Mouse (Mus musculus): Measurements from ENCODE around the gene Il21r. TPM values are rescaled to one million over a fixed set of nuclear protein-coding genes. Genes with fewer than 3 reads are reported as not detected.

Gene Il21r
- polyA plus RNA-seq (2015; fragmentation: Nextera tagmentation; extraction: Ambion mirVana), result 0.15 and 0.17 TPM in 2 replicates

DNA sequence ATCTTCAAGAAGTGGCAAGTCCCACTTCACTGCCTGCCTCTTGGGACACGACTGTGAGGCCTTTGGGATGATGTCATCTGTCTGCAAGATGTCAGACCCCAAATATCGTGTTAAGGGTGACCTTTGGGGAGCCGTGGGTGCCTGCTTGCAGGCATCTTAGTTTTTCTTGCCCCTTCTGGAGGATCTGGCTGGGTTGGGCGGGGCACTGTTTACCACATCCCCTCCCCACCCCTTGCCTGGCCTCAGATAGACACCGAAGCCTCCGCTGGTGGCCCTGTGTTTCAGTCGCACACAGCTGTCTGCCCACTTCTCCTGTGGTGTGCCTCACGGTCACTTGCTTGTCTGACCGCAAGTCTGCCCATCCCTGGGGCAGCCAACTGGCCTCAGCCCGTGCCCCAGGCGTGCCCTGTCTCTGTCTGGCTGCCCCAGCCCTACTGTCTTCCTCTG is at the start of gene Il21r:
Il21r (plus strand) TSS at position 245 of the 447 bp plus-strand sequence.
- no peaks in the 10 kb centered on the region for H3K4me1 ChIP-seq
- no peaks in the 10 kb centered on the region for H3K27me3 ChIP-seq
- no peaks in the 10 kb centered on the region for H3K9me3 ChIP-seq
- WGBS, result 76% methylated on average over 11 of the region's 11 CpGs
- H3K27ac ChIP-seq (replicated peaks), result no peak within 1 kb of the TSS
- no peak within 1 kb of the TSS for H3K4me3 ChIP-seq
- H3K9ac ChIP-seq (replicated peaks), result no peak within 1 kb of the TSS
- ATAC-seq (replicated peaks), result no peak
- H3K36me3 ChIP-seq, result no peaks in the 10 kb centered on the region
- no peak within 1 kb of the TSS for H3K4me2 ChIP-seq (replicated peaks)

DNA sequence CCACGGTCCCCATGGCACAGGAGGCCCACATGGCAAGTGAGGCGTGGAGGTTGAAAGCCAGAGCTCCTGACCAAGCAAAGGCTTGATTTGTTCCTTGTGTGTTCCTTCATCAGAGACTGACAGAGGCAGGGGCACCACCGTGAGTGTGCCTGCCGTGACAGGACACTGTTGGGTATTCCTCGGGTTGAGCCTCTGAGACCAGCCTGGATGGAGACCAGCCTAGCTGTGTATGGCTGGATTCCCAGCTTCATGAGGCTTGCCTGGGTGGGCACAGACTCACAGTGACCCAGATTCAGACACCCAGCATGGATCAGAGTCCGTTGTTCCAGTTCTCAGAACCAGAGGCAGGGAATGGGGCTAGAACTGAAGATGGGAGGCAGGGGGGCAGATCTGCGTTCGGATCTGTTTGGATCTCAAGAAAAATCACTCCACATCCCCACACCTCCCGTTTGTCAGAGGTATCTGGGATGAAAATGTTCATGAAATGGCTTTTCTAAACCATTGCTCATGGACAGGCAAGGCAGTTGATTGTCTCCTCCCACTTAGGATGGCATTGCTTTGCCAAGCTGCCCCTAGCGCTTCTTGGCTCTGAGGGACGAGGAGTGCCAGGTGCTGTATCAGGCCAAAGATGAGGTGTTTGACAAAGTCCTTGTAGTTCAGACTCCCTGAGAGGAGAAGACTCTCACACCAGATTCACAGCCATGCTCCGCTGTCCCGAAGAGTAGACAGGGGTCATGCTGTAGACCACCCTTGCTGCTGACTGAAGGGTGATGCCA is 49.4 kb upstream of the Il21r start:
- Histone ChIP-seq H3K4me3 (no peak overlapping the region), H3K9ac (replicated peaks) (no peak overlapping the region), H3K27me3 (no peaks in the 10 kb centered on the region; the same call in 1 of the 2 replicates), H3K9me3 (no peaks in the 10 kb centered on the region), H3K4me2 (replicated peaks) (no peak overlapping the region), H3K36me3 (no peaks in the 10 kb centered on the region), H3K27ac (replicated peaks) (no peak overlapping the region), H3K4me1 (peaks cover 11% of the 10 kb centered on the region)
- WGBS, result 85% methylated on average over 13 of the region's 13 CpGs
- no peak for ATAC-seq (replicated peaks)

DNA sequence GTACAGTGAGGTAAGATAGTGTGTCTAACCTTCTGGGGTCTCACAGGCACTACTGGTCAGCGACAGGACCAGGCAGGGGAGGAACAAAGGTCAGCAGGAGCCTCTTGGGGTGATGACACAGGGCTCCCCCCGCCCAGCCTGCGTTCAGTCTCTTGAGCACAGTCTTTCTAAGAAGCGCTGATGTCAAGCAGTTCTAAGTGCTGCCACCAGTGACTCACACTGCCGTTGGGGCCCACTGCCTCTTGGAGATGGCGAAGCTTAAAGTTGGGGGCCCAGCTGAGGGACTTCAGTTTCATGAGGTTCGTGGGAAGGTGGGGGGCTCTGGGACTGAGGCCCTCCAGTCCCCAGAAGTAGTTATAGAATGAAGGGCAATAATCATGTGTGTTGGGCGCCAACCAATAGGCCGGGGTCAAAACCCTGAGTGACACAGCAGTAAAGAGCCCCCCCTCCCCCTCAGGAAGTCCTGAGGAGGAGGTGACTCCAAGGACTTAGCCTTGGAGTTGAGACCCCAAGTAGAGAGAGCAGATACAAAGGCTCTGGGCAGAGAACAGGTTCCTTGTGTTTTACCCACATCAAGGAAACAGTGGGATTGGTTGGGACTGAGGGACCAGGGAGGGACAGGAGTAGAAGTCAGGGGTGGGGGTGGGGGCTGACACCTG is 48.6 kb upstream of the Il21r start:
- Histone ChIP-seq H3K9me3 (no peaks in the 10 kb centered on the region), H3K27ac (replicated peaks) (no peak overlapping the region), H3K9ac (replicated peaks) (no peak overlapping the region), H3K4me3 (no peak overlapping the region), H3K27me3 (no peaks in the 10 kb centered on the region; the same call in 1 of the 2 replicates), H3K36me3 (no peaks in the 10 kb centered on the region), H3K4me1 (peaks cover 11% of the 10 kb centered on the region), H3K4me2 (replicated peaks) (no peak overlapping the region)
- WGBS, result 89% methylated on average over 9 of the region's 9 CpGs
- no peak for ATAC-seq (replicated peaks)

DNA sequence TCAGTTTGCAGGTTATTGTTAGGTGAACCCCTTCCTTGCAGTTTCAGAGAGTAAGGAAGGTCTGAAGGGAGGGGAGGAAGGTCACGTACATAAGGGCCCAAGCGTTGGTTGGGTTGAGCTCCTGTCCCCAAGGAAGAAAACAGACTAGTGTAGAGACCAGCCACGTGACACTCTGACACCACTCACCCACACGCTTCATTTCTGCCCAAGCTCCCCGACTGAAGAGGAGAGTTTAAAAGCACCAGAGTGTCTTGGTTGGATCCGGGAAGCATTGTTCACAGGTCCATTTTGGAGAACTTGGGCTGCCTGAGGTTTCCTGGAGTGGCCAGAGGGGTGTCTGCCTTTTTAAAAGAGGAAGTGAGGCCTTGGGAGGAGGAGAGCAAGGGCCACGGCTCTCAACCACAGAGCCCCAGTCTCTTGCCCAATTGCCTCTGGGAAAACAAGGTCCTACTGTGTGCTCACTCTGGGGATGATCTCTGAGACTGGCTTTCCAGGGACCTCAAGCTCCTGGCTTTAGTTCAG is 47.8 kb upstream of the Il21r start:
- H3K9ac ChIP-seq (replicated peaks), result no peak overlapping the region
- no peaks in the 10 kb centered on the region; the same call in 1 of the 2 replicates for H3K27me3 ChIP-seq
- whole genome bisulfite sequencing, result 82% methylated on average over 7 of the region's 7 CpGs
- H3K9me3 ChIP-seq, result no peaks in the 10 kb centered on the region
- no peak for ATAC-seq (replicated peaks)
- no peak overlapping the region for H3K27ac ChIP-seq (replicated peaks)
- H3K4me2 ChIP-seq (replicated peaks), result no peak overlapping the region
- peaks cover 11% of the 10 kb centered on the region for H3K4me1 ChIP-seq
- H3K4me3 ChIP-seq, result no peak overlapping the region
- H3K36me3 ChIP-seq, result no peaks in the 10 kb centered on the region

DNA sequence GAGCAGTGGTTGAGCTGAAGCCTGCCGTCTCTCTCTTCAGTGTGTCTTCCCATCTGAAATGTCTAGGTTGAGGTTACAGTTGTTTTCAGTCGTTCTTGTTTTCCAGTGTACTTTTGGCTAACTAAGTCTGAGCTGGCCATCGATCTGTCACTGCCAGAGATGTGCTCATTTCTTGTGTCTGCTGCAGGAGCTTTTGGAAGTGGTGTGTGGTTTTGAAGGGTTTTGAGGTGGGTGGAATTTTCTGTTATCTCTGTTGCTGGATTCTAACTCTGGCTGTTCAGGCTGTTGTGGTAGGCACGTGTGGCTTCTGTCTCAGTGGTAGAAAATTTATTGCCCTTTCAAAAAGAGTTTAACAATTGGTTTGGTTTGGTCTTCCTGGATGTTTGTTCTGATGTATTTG is 47.1 kb upstream of the Il21r start:
- Histone ChIP-seq H3K4me3 (no peak overlapping the region), H3K4me2 (replicated peaks) (no peak overlapping the region), H3K9me3 (no peaks in the 10 kb centered on the region), H3K27me3 (no peaks in the 10 kb centered on the region; the same call in 1 of the 2 replicates), H3K4me1 (peaks cover 11% of the 10 kb centered on the region), H3K27ac (replicated peaks) (no peak overlapping the region), H3K9ac (replicated peaks) (no peak overlapping the region), H3K36me3 (no peaks in the 10 kb centered on the region)
- WGBS, result 80% methylated on average over 4 of the region's 4 CpGs
- no peak for ATAC-seq (replicated peaks)

DNA sequence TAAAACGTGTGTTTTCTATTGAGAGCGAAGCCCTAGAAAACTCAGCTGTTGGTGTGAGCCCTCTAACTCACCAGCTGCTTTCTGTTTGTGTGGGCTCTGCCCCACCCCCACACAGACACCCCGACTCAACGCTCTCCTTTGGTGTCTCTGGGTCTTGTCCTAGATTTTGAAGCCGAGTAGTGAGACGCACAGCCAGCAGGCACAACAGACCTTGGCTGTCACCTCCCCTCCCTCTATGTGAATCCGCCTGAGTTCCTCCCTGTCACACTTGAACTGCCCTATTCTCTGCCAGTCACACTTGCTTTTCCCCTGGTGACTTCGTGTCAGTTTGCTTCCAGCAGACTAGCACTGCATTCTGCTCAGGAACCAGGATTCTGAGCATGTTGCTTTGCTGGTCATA is 46.4 kb upstream of the Il21r start:
- H3K4me1 ChIP-seq, result peaks cover 6% of the 10 kb centered on the region
- no peak overlapping the region for H3K27ac ChIP-seq (replicated peaks)
- no peak for ATAC-seq (replicated peaks)
- no peak overlapping the region for H3K9ac ChIP-seq (replicated peaks)
- 60% methylated on average over 8 of the region's 8 CpGs for WGBS
- H3K4me2 ChIP-seq (replicated peaks), result no peak overlapping the region
- H3K9me3 ChIP-seq, result no peaks in the 10 kb centered on the region
- H3K4me3 ChIP-seq, result no peak overlapping the region
- no peaks in the 10 kb centered on the region for H3K36me3 ChIP-seq
- H3K27me3 ChIP-seq, result no peaks in the 10 kb centered on the region; the same call in 1 of the 2 replicates

DNA sequence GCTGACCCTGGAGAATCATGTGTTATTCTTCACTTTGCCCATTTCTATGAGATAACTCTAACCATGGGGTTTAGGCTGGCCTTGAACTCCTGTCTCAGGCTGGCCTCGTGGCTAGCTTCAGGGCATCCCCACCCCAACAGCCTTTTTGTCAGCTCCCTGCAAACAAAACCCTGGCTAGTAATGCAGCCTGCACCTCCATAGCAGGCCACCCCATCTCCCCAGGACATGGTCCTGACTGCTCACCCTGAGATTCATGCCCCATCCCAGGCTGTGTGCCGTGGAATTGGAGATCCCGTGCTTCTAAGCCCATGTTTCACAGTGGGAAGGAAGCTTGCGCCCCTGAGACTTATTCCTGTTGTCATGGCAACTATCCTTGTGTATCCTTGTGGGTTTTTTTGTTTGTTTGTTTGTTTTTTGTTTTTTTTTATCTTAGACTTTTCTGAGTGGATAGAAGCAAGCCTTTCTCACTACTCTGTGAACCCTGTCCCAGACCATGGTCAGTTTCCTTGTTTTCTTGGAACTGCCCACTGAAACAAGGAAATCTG is 44.8 kb upstream of the Il21r start:
- no peaks in the 10 kb centered on the region for H3K9me3 ChIP-seq
- no peak overlapping the region for H3K9ac ChIP-seq (replicated peaks)
- ATAC-seq (replicated peaks), result no peak
- no peak overlapping the region for H3K4me2 ChIP-seq (replicated peaks)
- H3K4me3 ChIP-seq, result no peak overlapping the region
- 56% methylated on average over 4 of the region's 4 CpGs for WGBS
- no peaks in the 10 kb centered on the region for H3K27me3 ChIP-seq
- no peaks in the 10 kb centered on the region for H3K4me1 ChIP-seq
- H3K27ac ChIP-seq (replicated peaks), result no peak overlapping the region
- no peaks in the 10 kb centered on the region for H3K36me3 ChIP-seq

DNA sequence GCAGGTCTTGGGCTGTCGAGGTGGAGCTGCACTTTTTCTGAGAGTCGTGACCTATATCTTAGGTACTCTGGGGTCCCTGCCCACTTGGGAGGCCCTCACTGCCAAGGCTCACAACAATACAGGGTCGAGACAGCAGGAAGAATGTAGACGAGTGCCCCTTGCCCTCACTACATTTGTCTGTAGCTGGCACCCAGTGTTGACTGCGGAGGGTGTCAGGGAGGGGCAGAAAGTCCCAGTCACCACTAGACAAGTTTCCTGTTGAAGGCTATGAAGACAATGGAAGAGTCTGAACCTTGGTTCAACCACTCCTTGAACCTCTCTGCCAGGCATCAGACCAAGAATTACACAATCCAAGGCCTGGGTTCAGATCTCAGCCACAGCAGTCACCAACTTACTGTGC is 44.2 kb upstream of the Il21r start:
- no peaks in the 10 kb centered on the region for H3K9me3 ChIP-seq
- WGBS, result 68% methylated on average over 5 of the region's 5 CpGs
- no peak overlapping the region for H3K9ac ChIP-seq (replicated peaks)
- no peak overlapping the region for H3K4me3 ChIP-seq
- H3K4me1 ChIP-seq, result no peaks in the 10 kb centered on the region
- H3K27ac ChIP-seq (replicated peaks), result no peak overlapping the region
- no peaks in the 10 kb centered on the region for H3K36me3 ChIP-seq
- no peaks in the 10 kb centered on the region for H3K27me3 ChIP-seq
- no peak for ATAC-seq (replicated peaks)
- no peak overlapping the region for H3K4me2 ChIP-seq (replicated peaks)

DNA sequence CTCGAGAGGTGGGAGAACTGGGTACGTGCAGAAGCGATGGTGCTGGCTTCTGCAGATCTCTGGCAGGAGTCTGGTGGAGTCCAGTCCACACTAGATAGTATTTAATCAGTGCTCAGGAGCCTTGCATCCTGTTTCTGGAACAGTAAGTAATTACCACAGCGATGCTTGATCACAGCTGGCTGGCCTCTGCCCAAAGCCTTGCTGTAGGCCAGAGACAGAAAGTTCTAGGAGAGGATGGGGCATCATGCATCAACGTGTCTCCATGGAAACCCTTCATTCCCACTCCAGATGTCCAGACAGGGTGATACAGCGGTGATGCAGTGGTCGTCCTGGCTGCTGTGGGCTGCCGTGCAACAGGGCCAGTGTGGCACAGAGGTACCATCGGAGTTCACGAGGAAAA is 43.7 kb upstream of the Il21r start:
- no peaks in the 10 kb centered on the region for H3K4me1 ChIP-seq
- H3K27ac ChIP-seq (replicated peaks), result no peak overlapping the region
- no peaks in the 10 kb centered on the region for H3K9me3 ChIP-seq

DNA sequence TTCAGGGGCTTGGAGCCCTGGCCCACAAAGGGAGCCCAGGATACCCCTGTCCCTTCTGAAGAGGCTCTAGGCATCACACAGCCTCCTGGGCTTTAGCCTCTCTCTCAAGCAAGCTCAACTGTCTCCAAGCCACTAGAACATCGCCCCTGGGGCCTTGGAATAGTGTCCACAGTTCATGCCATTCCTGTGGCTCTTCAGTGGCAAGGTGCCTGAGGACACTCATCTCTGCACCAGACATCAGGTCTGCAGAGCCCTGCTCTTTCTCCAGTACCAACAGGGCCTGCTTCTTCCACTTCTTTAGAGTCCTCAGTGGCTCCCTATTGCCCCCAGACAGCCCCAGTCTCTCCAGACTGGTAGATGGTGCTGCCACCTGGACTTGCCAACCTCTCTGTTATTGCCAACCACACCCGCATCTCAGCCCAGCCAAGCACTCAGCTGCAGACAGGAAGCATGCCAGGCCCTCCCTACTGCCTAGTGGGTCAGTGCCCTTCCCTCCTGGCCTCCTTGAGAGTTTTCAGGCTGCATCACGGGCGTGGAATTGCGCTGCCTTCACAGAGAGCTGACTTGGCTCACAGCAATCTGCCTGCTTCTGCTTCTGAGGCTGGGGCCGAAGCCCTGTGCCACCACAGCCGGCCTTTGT is 43.0 kb upstream of the Il21r start:
- no peak overlapping the region for H3K4me2 ChIP-seq (replicated peaks)
- 74% methylated on average over 7 of the region's 7 CpGs for WGBS
- H3K4me1 ChIP-seq, result no peaks in the 10 kb centered on the region
- H3K9ac ChIP-seq (replicated peaks), result no peak overlapping the region
- ATAC-seq (replicated peaks), result no peak
- no peak overlapping the region for H3K27ac ChIP-seq (replicated peaks)
- no peaks in the 10 kb centered on the region for H3K9me3 ChIP-seq
- no peaks in the 10 kb centered on the region for H3K36me3 ChIP-seq
- no peaks in the 10 kb centered on the region for H3K27me3 ChIP-seq
- H3K4me3 ChIP-seq, result no peak overlapping the region

More for the DNA sequence above, 43.7 kb upstream of the Il21r start:
- H3K27me3 ChIP-seq, result no peaks in the 10 kb centered on the region
- no peak overlapping the region for H3K4me2 ChIP-seq (replicated peaks)
- ATAC-seq (replicated peaks), result no peak
- no peak overlapping the region for H3K9ac ChIP-seq (replicated peaks)
- no peaks in the 10 kb centered on the region for H3K36me3 ChIP-seq
- 90% methylated on average over 10 of the region's 10 CpGs for WGBS
- no peak overlapping the region for H3K4me3 ChIP-seq

DNA sequence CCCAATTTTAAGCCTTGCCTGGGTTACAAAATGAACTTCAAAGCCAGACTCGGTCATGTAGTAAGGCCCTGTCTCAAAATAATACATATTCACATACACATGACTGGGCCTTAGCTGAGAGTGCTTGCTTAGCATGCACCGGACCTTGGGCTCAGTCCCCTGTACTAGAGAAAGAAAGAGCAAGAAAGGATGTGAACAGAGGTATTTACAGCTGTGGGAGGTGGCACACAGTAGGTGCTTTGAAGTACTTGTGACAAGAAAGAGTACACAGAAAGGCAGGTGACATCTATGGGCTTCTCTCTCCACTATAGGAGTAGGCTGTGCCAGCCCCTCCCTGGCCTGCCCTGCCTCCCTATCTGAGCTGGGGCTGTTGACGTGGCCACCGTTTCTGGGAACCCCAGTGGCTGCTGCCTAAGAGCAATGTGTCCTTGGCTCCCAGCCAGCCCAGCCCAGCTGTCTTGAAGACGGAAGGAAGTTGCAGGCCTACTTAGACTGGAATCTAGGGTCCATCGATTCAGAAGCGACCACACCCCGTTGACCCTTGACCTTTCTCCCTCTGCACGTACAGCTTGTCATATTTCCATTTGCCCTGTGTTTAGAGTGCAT is 42.0 kb upstream of the Il21r start:
- H3K4me3 ChIP-seq, result no peak overlapping the region
- no peaks in the 10 kb centered on the region for H3K36me3 ChIP-seq
- H3K4me2 ChIP-seq (replicated peaks), result no peak overlapping the region
- no peak for ATAC-seq (replicated peaks)
- H3K4me1 ChIP-seq, result no peaks in the 10 kb centered on the region
- no peaks in the 10 kb centered on the region for H3K9me3 ChIP-seq
- H3K27ac ChIP-seq (replicated peaks), result no peak overlapping the region
- no peaks in the 10 kb centered on the region for H3K27me3 ChIP-seq
- no peak overlapping the region for H3K9ac ChIP-seq (replicated peaks)
- 62% methylated on average over 9 of the region's 9 CpGs for WGBS
